Mouse (Mus musculus) embryonic facial prominence, embryonic 11.5 days (tissue): ENCODE measurements at regions not wholly inside any gene's neighbourhood (a gene's known extent, or its start where the extent isn't known, plus 50 kb on each side); places are given as distances from the start of the nearest gene placed in this dataset.

Experiments used
- ATAC-seq: fragments of 200-750 bp; cut with Nextera tagmentation; replicated peaks from 2 replicates; pipeline ENCODE4 v1.8.0; 2017; ENCODE audit warnings: low read depth; ENCODE audit not compliant: insufficient number of reproducible peaks, low FRiP score, low TSS enrichment
- DNase-seq: peaks from one replicate; pipeline ENCODE4 v3.0.0-alpha.2; 2015; ENCODE audit warnings: low spot score
- H3K27ac ChIP-seq: fragments of 300-500 bp; sonication (generic); replicated peaks from 2 replicates; pipeline ENCODE4 v1.5.1; 2014; ENCODE audit warnings: mild to moderate bottlenecking, low read depth, low read length, control low read depth
- H3K27me3 ChIP-seq: fragments of 300-500 bp; sonication (generic); 2 replicates; pipeline ENCODE4 v1.6.1; 2014; ENCODE audit warnings: mild to moderate bottlenecking, low read length, moderate library complexity, mixed read lengths; ENCODE audit not compliant: control insufficient read depth, insufficient read depth
- H3K36me3 ChIP-seq: fragments of 300-500 bp; sonication (generic); replicated peaks from 2 replicates; pipeline ENCODE4 v1.6.1; 2014; ENCODE audit warnings: low read depth, mild to moderate bottlenecking, low read length, moderate library complexity, mixed read lengths; ENCODE audit not compliant: control insufficient read depth, insufficient read depth
- H3K4me1 ChIP-seq: fragments of 300-500 bp; sonication (generic); 2 replicates; pipeline ENCODE4 v1.6.1; 2014; ENCODE audit warnings: low read length, mixed read lengths; ENCODE audit not compliant: control insufficient read depth, insufficient read depth
- H3K4me2 ChIP-seq: fragments of 300-500 bp; sonication (generic); 2 replicates; pipeline ENCODE4 v1.6.1; 2014; ENCODE audit warnings: low read depth, mild to moderate bottlenecking, control low read depth, low read length, moderate library complexity
- H3K4me3 ChIP-seq: fragments of 300-500 bp; sonication (generic); 2 replicates; pipeline ENCODE4 v1.5.1; 2014; ENCODE audit warnings: low read depth, low read length, control low read depth
- H3K9ac ChIP-seq: fragments of 300-500 bp; sonication (generic); replicated peaks from 2 replicates; pipeline ENCODE4 v1.6.1; 2014; ENCODE audit warnings: mild to moderate bottlenecking, control low read depth, low read length
- H3K9me3 ChIP-seq: fragments of 300-500 bp; sonication (generic); replicated peaks from 2 replicates; pipeline ENCODE4 v1.6.1; 2016; ENCODE audit warnings: mild to moderate bottlenecking, low read length, inconsistent platforms, mixed read lengths; ENCODE audit not compliant: control insufficient read depth
- WGBS: fragments of 180-500 bp; shearing (Covaris S2); extraction: QIAGEN DNeasy Blood & Tissue Kit; methylation state at CpG from one replicate; pipeline ENCODE4 v1.1.7; 2014; 5-methylcytosine and 5-hydroxymethylcytosine counted together

GRCm38 (mm10) chr2:51850581-51850980 is 84.4 kb downstream of the Rbm43 start:
- no peak for DNase-seq
- no peak overlapping the region for H3K4me3 ChIP-seq
- WGBS, result 85% methylated on average over 9 of the region's 9 CpGs
- H3K4me2 ChIP-seq, result no peak overlapping the region
- no peaks in the 10 kb centered on the region for H3K27me3 ChIP-seq
- no peak overlapping the region for H3K27ac ChIP-seq
- no peak for ATAC-seq
- no peaks in the 10 kb centered on the region for H3K36me3 ChIP-seq
- H3K4me1 ChIP-seq, result no peaks in the 10 kb centered on the region
- H3K9me3 ChIP-seq, result no peaks in the 10 kb centered on the region
- no peak overlapping the region for H3K9ac ChIP-seq

- 86% methylated on average over 7 of the region's 7 CpGs for WGBS
- DNase-seq, result no peak
These were observed 83.3 kb downstream of the Rbm43 start for GRCm38 (mm10) chr2:51851711-51852110.

DNA sequence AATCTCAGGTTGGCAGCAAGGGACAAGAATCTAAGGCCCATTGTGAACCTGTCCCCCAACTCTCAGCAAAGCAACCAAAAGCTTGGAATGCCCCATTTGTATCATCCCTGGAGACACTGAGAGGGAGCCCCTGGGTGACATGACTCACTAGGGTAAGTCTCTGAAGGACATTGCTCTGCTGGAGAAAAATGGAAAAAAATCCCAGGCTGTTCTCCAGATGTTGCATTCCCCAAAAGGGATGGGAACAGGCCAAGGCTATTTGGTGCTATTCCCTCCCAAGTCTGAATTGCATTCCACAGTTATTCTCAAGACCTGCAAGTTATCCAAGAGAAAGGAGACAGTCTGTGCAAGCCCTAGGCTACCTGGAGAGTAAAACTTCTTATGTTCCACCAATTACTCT is 77.7 kb downstream of the Rbm43 start:
- no peak for ATAC-seq

More at GRCm38 (mm10) chr2:51851711-51852110, 83.3 kb downstream of the Rbm43 start:
- no peak for ATAC-seq
- no peaks in the 10 kb centered on the region for H3K4me1 ChIP-seq
- H3K4me3 ChIP-seq, result no peak overlapping the region
- H3K27ac ChIP-seq, result no peak overlapping the region
- H3K9me3 ChIP-seq, result no peaks in the 10 kb centered on the region
- H3K9ac ChIP-seq, result no peak overlapping the region
- no peaks in the 10 kb centered on the region for H3K27me3 ChIP-seq
- no peaks in the 10 kb centered on the region for H3K36me3 ChIP-seq
- H3K4me2 ChIP-seq, result no peak overlapping the region

GRCm38 (mm10) chr2:51866045-51866444 is 68.9 kb downstream of the Rbm43 start:
- Histone ChIP-seq H3K4me1 (no peaks in the 10 kb centered on the region), H3K27me3 (no peaks in the 10 kb centered on the region), H3K4me2 (no peak overlapping the region), H3K27ac (no peak overlapping the region), H3K4me3 (no peak overlapping the region), H3K9me3 (no peaks in the 10 kb centered on the region), H3K36me3 (no peaks in the 10 kb centered on the region), H3K9ac (no peak overlapping the region)
- ATAC-seq (no peak), DNase-seq (no peak)
- 82% methylated on average over 5 of the region's 5 CpGs for WGBS

More for the DNA sequence above, 77.7 kb downstream of the Rbm43 start:
- no peak overlapping the region for H3K9ac ChIP-seq
- no peaks in the 10 kb centered on the region for H3K4me1 ChIP-seq
- H3K4me2 ChIP-seq, result no peak overlapping the region
- H3K27me3 ChIP-seq, result no peaks in the 10 kb centered on the region
- H3K4me3 ChIP-seq, result no peak overlapping the region
- DNase-seq, result no peak
- no peak overlapping the region for H3K27ac ChIP-seq
- no peaks in the 10 kb centered on the region for H3K36me3 ChIP-seq
- H3K9me3 ChIP-seq, result no peaks in the 10 kb centered on the region

DNA sequence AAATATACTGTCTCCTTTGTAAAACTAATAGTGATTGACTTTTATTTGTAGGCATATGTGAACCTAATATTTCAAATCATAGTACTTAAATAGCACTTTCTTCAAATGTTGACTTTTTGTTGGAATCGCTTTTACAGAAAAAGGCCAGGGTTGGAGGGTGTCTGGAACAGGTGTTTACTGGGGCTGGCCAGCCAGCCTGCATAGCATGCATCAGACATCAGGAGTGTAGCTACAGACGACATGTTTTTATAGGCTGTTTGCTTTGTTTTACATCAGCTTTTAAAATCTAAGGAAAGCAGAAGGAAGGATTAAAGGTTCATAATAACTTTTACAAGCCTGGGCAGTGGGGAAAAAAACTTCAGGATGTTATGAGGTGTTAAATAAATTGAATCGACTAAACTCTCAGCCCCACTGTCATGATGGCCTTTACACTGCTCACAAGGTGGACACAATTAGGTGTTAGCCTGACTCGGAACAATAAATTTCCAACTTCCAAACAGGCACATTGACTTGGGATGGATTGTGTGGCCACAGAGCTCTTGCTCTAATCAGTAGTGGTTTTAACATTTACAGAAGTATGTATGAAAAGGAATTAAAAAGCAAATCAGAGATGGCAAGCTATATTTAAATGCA is 66.0 kb downstream of the Rbm43 start:
- H3K4me3 ChIP-seq, result no peak overlapping the region
- ATAC-seq (no peak), DNase-seq (no peak)
- H3K27ac ChIP-seq, result no peak overlapping the region
- WGBS, result 76% methylated on average over 4 of the region's 4 CpGs
- no peaks in the 10 kb centered on the region for H3K27me3 ChIP-seq
- H3K4me2 ChIP-seq, result no peak overlapping the region
- H3K4me1 ChIP-seq, result no peaks in the 10 kb centered on the region
- no peaks in the 10 kb centered on the region for H3K36me3 ChIP-seq
- H3K9me3 ChIP-seq, result no peaks in the 10 kb centered on the region
- H3K9ac ChIP-seq, result no peak overlapping the region

- no peak for ATAC-seq
- no peaks in the 10 kb centered on the region for H3K4me1 ChIP-seq
- no peak overlapping the region for H3K27ac ChIP-seq
- H3K4me3 ChIP-seq, result no peak overlapping the region
- H3K9me3 ChIP-seq, result no peaks in the 10 kb centered on the region
- no peak overlapping the region for H3K4me2 ChIP-seq
- H3K27me3 ChIP-seq, result no peaks in the 10 kb centered on the region
- H3K9ac ChIP-seq, result no peak overlapping the region
- no peak for DNase-seq
- 74% methylated on average over 14 of the region's 14 CpGs for WGBS
- no peaks in the 10 kb centered on the region for H3K36me3 ChIP-seq
These were observed 63.4 kb downstream of the Rbm43 start for GRCm38 (mm10) chr2:51871571-51871970.
